Mouse (Mus musculus) central nervous system, embryonic 14 days (tissue): ENCODE data around the gene Olfr1305. TPM values are rescaled to one million over a fixed set of nuclear protein-coding genes. Genes with fewer than 3 reads are reported as not detected.

ENCODE experiments used
- polyA plus RNA-seq: library from polyadenylated mRNA; depleted of rRNA; stranded (reverse); fragments of >200 nt; gene quantifications from 2 replicates; pipeline ENCODE4 v1.2.3, GENCODE M21; 2012; rRNA removed

Olfr1305 gene
- polyA plus RNA-seq, result not detected in 2 replicates

GRCm38 (mm10) chr2:111877049-111877448, at the start of gene Olfr1305:
Olfr1305 (minus strand) TSS chr2:111877149.

GRCm38 (mm10) chr2:111916171-111916570, 39.2 kb upstream of the Olfr1305 start, which contains the start of gene Olfr1306:
Olfr1306 (minus strand) TSS chr2:111916271.

DNA sequence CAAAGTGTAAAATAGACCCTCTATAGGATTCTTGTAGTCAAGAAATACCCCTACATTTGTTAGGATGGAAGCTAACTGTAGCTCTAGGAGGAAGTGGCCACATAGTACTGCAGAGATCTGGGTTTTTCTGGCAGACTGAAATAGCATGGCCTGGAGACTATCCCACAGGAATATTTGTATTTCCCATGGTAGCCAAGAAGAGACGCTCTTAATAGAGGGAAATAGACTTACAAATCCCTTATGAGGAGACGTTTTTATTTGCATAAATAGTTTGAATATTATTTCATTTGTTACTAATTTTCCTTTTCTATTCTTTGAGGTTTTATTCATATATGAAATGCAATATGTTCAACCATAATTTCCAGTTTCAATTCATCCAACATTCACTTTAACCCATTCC, 56.7 kb downstream of the Olfr1305 start, which contains the start of gene Olfr1303:
TSS of gene Olfr1303 (minus strand) at position 101 of the 400 bp plus-strand sequence.

Other genes starting within 250 kb of the Olfr1305 start
- not detected in 2 replicates for gene Olfr1298, start 227.9 kb downstream of the Olfr1305 start, polyA plus RNA-seq
- not detected in 2 replicates for gene Olfr1299, start 215.7 kb downstream of the Olfr1305 start, polyA plus RNA-seq
- gene Olfr1301, start 126.1 kb downstream of the Olfr1305 start, polyA plus RNA-seq, result not detected in 2 replicates
- not detected in 2 replicates for gene Olfr1302, start 99.7 kb downstream of the Olfr1305 start, polyA plus RNA-seq
- not detected in 2 replicates for gene Olfr1303, start 56.8 kb downstream of the Olfr1305 start, polyA plus RNA-seq
- gene Olfr1306, start 39.1 kb upstream of the Olfr1305 start, polyA plus RNA-seq, result not detected in 2 replicates
- not detected in 2 replicates for gene Olfr1307, start 72.3 kb upstream of the Olfr1305 start, polyA plus RNA-seq
- gene Olfr1308, start 87.8 kb upstream of the Olfr1305 start, polyA plus RNA-seq, result not detected in 2 replicates
- gene Olfr1309, start 113.1 kb upstream of the Olfr1305 start, polyA plus RNA-seq, result not detected in 2 replicates
- 0.01 TPM in 1 of 2 replicates, not detected in the other for gene Olfr1310, start 135.6 kb upstream of the Olfr1305 start, polyA plus RNA-seq
- not detected in 2 replicates for gene Olfr1311, start 147.3 kb upstream of the Olfr1305 start, polyA plus RNA-seq
- gene Olfr1312, start 173.1 kb upstream of the Olfr1305 start, polyA plus RNA-seq, result not detected in 2 replicates
- gene Olfr1313, start 200.7 kb upstream of the Olfr1305 start, polyA plus RNA-seq, result not detected in 2 replicates
- 0.01 TPM in 1 of 2 replicates, not detected in the other for gene Olfr1314, start 219.6 kb upstream of the Olfr1305 start, polyA plus RNA-seq
- gene Olfr1315-ps1, start 238.3 kb upstream of the Olfr1305 start, polyA plus RNA-seq, result not detected in 2 replicates